Mouse (Mus musculus) thymus, postnatal 10 days (tissue): ENCODE data around the gene Pnpla2.
"Not testable (repeated sequence)": the region's sequence is repeated elsewhere in the genome, so short reads cannot be mapped to it uniquely, and the experiment has no call there.

Source experiments
- DNase-seq, 2 experiments: peaks; one replicate each; pipeline ENCODE4 v3.0.0; 2021; ENCODE audit warnings: low spot score in 2 of 2

Pnpla2 gene

DNA sequence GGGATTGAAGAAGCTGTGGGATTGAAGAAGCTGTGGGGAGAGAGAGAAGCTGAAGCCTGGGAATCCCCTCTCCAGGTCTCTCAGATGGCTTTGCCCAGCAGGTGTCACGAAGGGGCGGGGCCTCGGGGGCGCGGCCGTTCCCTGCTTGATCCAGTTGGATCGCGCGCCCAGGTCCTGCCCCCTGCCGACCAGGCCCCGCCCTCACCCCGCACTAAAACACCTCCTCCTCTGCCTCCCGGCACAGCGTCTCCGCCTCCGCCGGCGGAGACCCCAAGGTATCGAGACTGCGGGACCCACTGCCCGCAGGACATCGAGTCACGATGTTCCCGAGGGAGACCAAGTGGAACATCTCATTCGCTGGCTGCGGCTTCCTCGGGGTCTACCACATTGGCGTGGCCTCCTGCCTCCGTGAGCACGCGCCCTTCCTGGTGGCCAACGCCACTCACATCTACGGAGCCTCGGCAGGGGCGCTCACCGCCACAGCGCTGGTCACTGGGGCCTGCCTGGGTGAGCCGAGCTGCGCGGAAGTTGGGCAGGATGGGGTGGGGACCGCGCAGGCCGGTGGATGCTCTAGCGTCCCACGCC lies at the start of gene Pnpla2:
Pnpla2 (plus strand) TSS at position 232 of the 585 bp plus-strand sequence.
- DNase-seq: peak; percentile 91 to 95

DNA sequence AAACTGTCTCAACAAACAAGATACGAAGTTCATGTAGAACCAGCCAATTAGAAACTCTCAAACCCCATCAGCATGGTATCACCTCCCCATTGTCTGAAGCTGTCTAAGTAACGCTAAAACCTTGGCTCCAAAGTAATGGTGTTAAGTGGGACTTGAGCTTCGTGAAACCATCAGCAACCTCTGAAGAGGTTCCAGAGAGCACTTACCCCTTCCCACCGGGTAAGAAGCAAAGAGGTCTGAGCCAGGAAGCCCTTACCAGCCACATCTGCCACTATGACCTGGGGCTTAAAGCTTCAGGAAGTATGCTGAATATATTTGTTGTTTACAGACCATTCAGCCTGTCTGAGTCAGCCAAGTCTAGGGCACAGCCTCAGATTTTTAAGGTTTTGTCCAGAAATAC lies 49.5 kb upstream of the Pnpla2 start:
- no peak for DNase-seq

DNA sequence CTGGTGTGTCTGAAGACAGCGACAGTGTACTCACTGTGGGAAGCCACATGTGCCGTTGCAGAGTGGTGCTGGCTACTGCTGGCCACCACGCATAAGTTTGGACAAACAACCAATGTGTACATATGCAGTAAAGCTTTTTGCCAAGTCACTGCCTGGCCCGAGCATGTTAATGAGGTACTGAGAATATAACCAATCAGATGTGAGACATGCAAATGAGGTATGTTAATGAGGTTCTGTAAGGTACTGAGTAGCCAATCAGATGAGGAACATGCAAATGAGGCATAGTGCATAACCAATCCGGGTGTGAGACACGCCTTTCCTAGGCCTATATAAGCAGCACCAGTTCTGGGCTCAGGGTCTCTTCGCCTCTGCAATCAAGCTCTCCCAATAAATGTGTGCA lies 47.3 kb upstream of the Pnpla2 start:
- not testable (repeated sequence) for DNase-seq

- DNase-seq: peak; percentile 66 to 87
Measured at GRCm38 (mm10) chr7:141408833-141409232, 46.2 kb upstream of the Pnpla2 start.

- DNase-seq: no peak
Measured at GRCm38 (mm10) chr7:141410631-141411030, 44.4 kb upstream of the Pnpla2 start.

DNA sequence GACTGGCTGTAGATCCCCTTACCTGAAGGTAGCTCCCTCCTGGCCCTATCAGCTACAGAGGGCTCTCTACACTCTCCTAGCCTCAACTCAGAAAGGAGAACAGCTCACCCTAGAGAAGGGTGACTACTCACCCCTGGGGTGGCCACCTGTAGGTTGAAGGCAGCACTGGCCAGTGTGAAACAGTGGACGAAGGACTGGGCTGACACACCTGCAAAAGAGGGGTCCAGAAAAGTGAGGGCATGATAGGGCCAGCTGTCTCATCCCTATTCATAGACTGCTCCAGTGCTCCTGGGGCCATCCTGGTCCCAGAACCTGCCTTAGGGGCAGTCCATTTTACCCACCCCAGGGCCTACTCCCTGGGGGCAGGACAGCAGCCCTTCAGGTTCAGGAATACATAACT lies 43.3 kb upstream of the Pnpla2 start:
- DNase-seq: no peak

DNA sequence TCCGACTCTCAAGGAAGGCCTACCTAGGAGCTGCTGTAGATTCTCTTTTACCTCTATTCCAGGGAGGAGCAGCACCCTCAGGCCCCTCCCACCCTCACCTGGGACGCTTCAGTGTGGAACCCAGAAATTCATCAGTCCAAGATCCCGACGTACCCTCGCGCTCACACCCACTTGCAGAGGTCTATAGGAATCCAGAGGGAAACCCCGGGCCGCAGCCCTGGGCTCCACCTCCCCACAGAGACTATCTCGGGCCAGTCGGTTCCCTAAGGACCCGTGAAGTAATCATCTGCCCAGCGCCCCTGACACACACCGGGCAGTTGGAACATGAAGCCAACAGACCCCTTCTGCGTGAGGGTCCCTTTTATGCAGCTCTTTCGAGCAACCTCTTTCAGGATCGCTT lies 41.7 kb upstream of the Pnpla2 start:
- DNase-seq: no peak

DNA sequence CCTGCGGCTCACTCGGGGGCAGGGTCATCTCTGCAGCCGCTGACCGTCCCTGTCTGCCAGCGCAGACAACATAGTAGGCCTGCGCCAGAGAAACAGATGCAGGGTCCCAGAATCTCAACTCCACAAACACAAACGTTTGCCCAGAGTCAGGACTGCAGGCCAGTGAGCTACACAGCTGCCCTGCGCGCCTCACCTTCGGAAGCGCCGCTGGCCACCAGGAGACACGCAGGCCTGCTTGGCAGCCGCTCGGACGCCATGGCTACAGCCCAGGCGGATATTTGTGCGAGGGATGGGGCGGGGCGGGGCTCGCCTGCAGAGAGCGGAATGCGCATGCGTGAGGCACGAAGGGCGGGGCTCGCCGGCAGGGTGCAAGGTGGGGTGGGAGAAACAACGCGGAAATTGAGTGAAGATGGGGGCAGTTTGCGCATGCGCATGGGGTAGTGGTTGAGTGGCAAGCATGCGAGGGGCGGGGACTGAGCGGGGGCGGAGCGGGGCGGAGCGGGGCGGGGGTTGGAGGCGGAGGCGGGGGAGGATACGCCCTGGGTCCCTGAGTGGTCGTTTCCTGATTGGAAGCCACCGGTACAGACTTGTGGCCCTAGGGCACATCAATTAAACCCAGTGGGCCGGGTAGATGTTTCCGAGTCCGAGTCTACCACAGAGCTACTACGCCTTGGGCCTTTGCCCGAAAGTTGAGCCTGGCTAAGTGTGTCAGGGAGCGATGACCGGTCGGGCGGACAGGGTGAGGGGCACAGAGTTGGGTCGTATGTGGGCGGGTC lies 41.0 kb upstream of the Pnpla2 start, which contains the start of gene Gatd1:
Gatd1 (minus strand) TSS at position 328 of the 776 bp plus-strand sequence.
- peak; percentile 99 to 100 for DNase-seq

DNA sequence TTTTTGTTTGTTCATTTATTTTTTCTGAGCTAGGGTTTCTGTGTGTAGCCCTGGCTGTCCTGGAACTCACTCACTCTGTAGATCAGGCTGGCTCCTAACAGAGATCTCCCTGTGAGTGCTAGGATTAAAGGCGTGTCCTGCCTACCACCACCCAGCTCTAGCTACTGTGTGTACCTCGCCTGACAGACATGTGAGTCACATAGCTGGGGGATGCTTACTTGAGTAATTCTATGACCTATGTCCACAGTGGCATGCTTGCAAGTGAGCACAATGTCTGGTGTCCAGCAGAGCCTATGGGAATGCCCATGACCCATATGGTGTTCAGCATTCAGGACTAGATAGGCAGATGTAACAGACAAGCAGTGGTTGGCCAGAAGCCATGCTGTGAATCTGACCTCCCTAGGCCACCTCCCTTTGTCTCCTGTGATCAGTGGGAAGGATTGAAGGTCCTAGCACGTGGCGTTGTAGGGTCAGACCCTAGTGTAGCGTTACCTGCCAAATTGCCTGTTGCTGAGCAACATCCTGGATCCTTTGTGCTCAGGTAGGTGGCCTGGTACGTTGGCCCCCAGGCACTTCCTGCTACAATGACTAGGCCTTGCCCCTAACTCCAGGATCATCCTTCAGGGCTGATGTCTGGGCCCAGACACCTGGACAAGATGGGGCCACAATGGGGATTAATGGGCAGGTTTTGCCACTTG lies 38.7 kb upstream of the Pnpla2 start:
- no peak for DNase-seq

DNA sequence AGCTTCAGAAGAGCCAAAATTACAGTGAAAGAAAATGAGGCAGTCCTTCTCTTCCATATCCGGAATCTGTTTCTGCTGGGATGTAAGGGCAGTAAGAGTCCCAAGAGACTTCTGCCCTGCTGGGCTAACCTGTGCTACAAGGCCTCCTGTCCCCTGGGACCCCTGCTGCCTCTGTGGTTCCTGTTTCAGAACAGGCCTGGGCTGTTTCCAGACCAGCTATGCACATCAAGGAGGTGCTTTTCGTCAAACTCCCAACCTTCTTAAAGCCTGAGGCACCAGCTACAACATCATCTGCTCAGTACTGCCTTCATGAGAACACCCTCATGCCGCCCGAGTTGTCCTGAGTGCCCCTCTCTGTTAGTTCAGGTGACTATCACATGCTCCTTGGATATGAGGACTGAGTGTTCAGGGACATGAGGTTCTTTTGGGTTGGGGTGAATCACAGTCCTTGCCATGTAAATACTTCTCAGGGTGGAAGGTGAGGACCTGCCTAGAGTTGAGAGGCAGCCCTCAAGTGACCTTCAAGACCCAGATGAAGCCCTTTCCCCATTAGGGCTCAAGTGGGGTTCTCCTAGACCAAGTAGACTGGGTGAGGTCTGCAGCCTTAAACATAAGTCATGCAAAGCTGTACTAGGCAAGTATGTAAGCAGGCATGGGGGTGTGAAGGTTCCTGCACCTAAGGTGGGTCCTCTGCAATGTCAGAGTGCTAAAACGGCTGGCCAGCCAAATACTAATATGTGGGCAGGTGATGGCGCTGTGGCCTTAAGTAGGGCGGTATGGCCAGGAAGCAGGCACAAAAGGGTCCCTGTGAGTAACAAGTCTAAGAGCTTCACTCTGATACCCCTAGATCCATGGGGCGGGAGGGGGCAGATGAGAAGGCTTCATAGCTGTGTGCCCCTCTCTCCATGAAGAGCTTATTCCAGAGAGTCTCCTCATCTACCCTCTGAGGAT lies 37.0 kb upstream of the Pnpla2 start:
- no peak for DNase-seq

DNA sequence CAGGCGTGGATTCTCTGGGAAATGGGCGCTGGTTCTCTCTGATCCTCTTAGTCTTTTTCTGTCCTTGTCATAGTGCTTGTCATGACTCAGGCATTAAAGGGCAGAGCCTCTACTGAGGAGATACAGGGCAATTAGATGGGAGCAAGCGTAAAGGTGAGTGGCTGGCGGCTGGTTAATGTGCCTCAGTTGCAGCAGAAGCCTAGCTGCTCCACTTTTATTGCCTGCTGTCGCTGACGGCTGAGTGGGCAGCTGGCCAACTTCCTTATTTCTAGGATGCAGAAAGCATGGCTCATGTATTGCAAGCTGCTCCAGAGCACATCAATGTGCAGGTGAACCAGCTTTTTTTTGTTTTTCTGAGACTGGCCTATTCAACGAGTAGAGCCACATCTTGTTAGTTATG lies 36.0 kb upstream of the Pnpla2 start:
- no peak for DNase-seq

DNA sequence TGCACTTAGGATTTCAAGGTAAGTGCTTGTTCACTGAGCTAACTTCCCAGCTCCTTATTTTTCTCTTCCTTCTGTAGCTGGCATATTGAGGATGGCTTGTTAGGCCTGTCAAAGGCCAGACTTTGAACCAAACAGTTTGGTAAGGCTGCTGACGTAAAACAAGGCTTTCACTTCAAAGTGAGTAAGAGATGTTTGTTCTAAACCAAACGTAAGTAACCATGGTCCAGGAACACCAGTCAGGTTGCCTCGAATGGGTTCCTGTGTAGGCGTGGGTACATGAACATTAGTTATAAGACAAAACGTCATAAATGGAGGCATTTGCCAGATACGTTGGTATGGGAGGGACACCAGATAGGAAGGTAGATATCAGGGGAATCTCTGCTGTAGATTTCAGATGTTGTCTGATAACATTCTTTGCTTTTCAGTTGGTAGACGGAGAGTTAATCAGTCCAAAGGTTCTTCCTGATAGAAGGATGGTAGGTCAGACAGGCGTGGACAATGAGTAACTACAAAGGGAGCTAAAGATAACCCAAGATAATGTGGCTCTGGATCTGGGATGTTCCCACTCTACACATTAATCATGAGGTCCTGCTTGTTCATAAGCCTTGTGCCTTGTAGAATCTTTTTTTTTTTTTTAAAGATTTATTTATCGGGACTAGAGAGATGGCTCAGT lies 34.8 kb upstream of the Pnpla2 start:
- DNase-seq: no peak

DNA sequence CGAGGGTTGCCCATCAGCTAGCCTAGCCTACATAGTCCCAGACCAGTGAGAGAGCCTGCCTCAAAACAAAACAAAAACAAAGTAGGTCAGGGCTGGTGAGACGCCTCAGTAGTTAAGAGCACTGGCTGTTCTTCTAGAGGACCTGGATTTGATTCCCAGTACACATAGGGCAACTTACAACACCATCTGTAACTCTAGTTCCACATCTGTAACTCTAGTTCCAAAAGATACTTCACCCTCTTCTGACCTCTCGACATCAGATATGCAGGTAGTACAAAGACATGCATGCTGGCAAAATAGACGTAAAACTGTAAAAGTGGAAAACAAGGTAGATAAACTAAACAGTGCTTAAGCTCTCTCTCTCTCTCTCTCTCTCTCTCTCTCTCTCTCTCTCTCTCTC lies 31.2 kb upstream of the Pnpla2 start:
- no peak for DNase-seq

DNA sequence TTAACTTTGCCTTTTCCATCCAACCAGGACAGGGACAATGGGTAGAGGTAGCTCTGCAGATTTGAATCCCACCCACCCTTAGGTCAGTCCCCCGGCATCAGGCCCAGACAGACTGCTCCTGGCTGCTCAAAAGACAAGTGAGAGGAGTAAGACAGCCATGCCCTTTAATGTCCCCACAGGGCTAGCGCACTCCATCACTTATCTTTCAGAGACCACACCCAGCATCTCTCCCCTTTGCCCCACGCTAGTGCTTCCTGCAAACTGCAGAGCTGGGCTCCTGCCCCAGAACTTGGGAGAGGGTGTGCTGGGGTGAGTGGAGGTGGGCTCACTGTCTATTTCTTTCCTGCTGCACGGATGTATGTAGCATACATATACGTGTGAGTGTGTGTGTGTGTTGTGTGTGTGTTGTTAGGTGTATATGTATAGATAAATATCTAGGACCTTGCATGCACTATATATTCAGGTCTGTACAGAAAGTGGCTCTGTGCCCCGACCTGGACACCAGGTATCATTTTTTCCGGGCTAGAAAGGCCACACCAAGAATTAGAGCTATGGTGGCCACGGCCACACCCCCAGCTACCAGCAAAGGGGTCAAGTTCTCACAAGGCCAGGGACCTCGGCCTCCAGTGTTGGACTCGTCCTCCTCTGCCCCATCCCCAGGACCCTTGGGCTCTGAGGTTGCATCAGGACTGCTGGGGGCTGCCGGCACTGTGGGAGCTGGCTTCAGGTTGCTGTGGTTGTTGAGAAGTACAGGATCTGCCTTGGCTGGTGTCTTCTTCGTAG lies 27.9 kb upstream of the Pnpla2 start:
- no peak for DNase-seq

GRCm38 (mm10) chr7:141428701-141429100 lies 26.3 kb upstream of the Pnpla2 start:
- no peak for DNase-seq

DNA sequence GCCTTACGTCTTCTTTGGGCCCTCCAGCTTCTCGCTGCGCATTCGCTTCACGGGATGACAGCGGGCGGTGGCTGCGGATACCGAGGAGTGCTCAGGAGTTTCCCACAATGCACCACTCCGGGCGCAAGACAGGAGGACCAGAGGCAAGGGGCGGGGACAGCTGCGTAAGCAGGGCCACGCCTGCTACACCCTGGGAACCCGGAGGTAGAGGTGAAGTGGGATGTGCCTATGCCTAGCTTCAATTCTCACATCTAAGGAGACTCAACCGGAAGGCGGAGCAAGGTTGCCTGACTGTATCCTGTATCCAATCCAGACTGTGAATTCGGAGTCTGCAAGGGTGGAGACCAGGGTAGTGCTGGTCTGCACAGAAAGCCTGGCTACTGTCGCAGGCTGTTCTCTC lies 25.7 kb upstream of the Pnpla2 start, which contains the start of gene Cend1:
Cend1 (minus strand) TSS at position 182 of the 400 bp plus-strand sequence.
- DNase-seq: no peak

DNA sequence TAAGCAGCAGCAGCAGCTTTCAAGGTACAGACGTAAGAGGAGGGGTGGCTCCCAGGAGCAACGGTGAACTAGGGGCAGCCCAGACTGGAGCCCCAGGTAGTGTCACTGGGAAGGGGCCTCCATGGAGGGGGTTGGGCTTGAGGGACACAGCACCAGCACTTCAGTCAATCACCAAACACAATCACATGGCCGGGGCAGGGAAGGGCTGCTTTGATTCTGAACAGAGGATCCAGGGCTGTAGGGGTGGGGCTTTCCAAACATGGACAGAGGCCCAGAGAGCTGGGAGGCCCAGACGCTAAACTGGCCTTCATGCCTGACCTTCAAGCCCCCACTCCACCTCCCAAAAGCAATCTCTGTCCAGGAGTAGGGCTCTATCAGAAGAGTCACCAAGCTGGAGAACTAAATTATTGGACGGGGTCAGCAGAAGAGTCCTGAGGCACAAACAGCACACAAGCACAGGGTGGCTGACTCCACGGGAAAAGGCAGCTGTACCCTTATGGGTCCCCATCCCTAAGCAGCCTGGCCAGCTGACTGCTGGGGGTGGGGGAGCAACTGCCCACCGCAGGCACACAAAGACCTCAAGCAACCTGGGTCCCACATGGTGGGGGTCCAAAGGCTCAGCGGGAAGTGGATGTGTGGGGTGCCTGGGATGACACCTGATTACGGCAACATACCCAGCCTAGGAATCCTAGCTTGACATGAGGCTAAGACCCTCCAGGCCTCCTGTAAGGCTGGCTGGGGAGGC lies 25.0 kb upstream of the Pnpla2 start:
- DNase-seq: no peak

- DNase-seq: no peak
Measured at GRCm38 (mm10) chr7:141430585-141431240, 24.3 kb upstream of the Pnpla2 start.
